Mouse (Mus musculus): ENCODE measurements at regions not wholly inside any gene's neighbourhood (a gene's known extent, or its start where the extent isn't known, plus 50 kb on each side); places are given as distances from the start of the nearest gene placed in this dataset.
A peak's percentile ranks its signal among the peaks of the same experiment; 100 is the strongest.

- ATAC-seq (ENCODE audit: low FRiP score), result no peak
- DNase-seq (ENCODE audit: low spot score, missing footprints), result no peak
- Histone ChIP-seq H3K4me1 (ENCODE audit: control insufficient read depth, insufficient read depth, low read length) (no peaks in the 10 kb centered on the region), H3K4me3 (ENCODE audit: low read depth, low read length) (no peak overlapping the region), H3K4me2 (no peak overlapping the region), H3K27ac (ENCODE audit: low read depth, low read length) (no peak overlapping the region), H3K9ac (ENCODE audit: low read length) (no peak overlapping the region), H3K36me3 (ENCODE audit: control insufficient read depth, insufficient read depth, low read length) (no peaks in the 10 kb centered on the region), H3K27me3 (ENCODE audit: control insufficient read depth, insufficient read depth, low read length) (no peaks in the 10 kb centered on the region), H3K9me3 (ENCODE audit: control insufficient read depth, low read length) (no peaks in the 10 kb centered on the region)
- 73% methylated on average over 2 of the region's 2 CpGs for WGBS
Observed at GRCm38 (mm10) chr9:90791871-90792270, 521.3 kb upstream of the Tbc1d2b start.

GRCm38 (mm10) chr9:90816844-90817243 is 545.4 kb upstream of the Zic4 start:
- no peaks in the 10 kb centered on the region for H3K4me1 ChIP-seq (ENCODE audit: control insufficient read depth, insufficient read depth, low read length)
- no peaks in the 10 kb centered on the region for H3K36me3 ChIP-seq (ENCODE audit: control insufficient read depth, insufficient read depth, low read length)
- no peak overlapping the region for H3K4me3 ChIP-seq (ENCODE audit: low read depth, low read length)
- 77% methylated on average over 4 of the region's 4 CpGs for WGBS
- no peak overlapping the region for H3K27ac ChIP-seq (ENCODE audit: low read depth, low read length)
- no peaks in the 10 kb centered on the region for H3K27me3 ChIP-seq (ENCODE audit: control insufficient read depth, insufficient read depth, low read length)
- ATAC-seq (ENCODE audit: low FRiP score) (no peak), DNase-seq (ENCODE audit: low spot score, missing footprints) (no peak)
- no peak overlapping the region for H3K4me2 ChIP-seq
- H3K9me3 ChIP-seq (ENCODE audit: control insufficient read depth, low read length), result no peaks in the 10 kb centered on the region
- no peak overlapping the region for H3K9ac ChIP-seq (ENCODE audit: low read length)

- no peaks in the 10 kb centered on the region for H3K9me3 ChIP-seq (ENCODE audit: control insufficient read depth, low read length)
- ATAC-seq (ENCODE audit: low FRiP score), result no peak
Observed at GRCm38 (mm10) chr9:90823574-90824280, 538.5 kb upstream of the Zic4 start.

GRCm38 (mm10) chr9:90827474-90827873 is 534.7 kb upstream of the Zic4 start:
- no peaks in the 10 kb centered on the region for H3K9me3 ChIP-seq (ENCODE audit: control insufficient read depth, low read length)
- no peak for DNase-seq (ENCODE audit: low spot score, missing footprints)
- no peaks in the 10 kb centered on the region for H3K36me3 ChIP-seq (ENCODE audit: control insufficient read depth, insufficient read depth, low read length)
- H3K9ac ChIP-seq (ENCODE audit: low read length), result no peak overlapping the region
- no peak for ATAC-seq (ENCODE audit: low FRiP score)
- H3K4me1 ChIP-seq (ENCODE audit: control insufficient read depth, insufficient read depth, low read length), result no peaks in the 10 kb centered on the region
- no peak overlapping the region for H3K27ac ChIP-seq (ENCODE audit: low read depth, low read length)
- no peaks in the 10 kb centered on the region for H3K27me3 ChIP-seq (ENCODE audit: control insufficient read depth, insufficient read depth, low read length)
- WGBS, result 89% methylated on average over 3 of the region's 3 CpGs
- H3K4me2 ChIP-seq, result no peak overlapping the region
- H3K4me3 ChIP-seq (ENCODE audit: low read depth, low read length), result no peak overlapping the region

More at GRCm38 (mm10) chr9:90823574-90824280, 538.5 kb upstream of the Zic4 start:
- no peak for DNase-seq (ENCODE audit: low spot score, missing footprints)
- Histone ChIP-seq H3K4me2 (no peak overlapping the region), H3K27me3 (ENCODE audit: control insufficient read depth, insufficient read depth, low read length) (no peaks in the 10 kb centered on the region), H3K4me1 (ENCODE audit: control insufficient read depth, insufficient read depth, low read length) (no peaks in the 10 kb centered on the region), H3K36me3 (ENCODE audit: control insufficient read depth, insufficient read depth, low read length) (no peaks in the 10 kb centered on the region), H3K27ac (ENCODE audit: low read depth, low read length) (no peak overlapping the region), H3K9ac (ENCODE audit: low read length) (no peak overlapping the region), H3K4me3 (ENCODE audit: low read depth, low read length) (no peak overlapping the region)
- 73% methylated on average over 4 of the region's 4 CpGs for WGBS

- Histone ChIP-seq H3K4me2 (no peak overlapping the region), H3K4me3 (ENCODE audit: low read depth, low read length) (no peak overlapping the region), H3K9me3 (ENCODE audit: control insufficient read depth, low read length) (no peaks in the 10 kb centered on the region), H3K9ac (ENCODE audit: low read length) (no peak overlapping the region), H3K36me3 (ENCODE audit: control insufficient read depth, insufficient read depth, low read length) (no peaks in the 10 kb centered on the region), H3K27me3 (ENCODE audit: control insufficient read depth, insufficient read depth, low read length) (no peaks in the 10 kb centered on the region), H3K4me1 (ENCODE audit: control insufficient read depth, insufficient read depth, low read length) (peaks cover 1% of the 10 kb centered on the region; the same call in 1 of the 2 replicates), H3K27ac (ENCODE audit: low read depth, low read length) (no peak overlapping the region)
- DNase-seq (ENCODE audit: low spot score, missing footprints), result no peak
- no peak for ATAC-seq (ENCODE audit: low FRiP score)
- WGBS, result 51% methylated on average over 5 of the region's 5 CpGs
Observed at GRCm38 (mm10) chr9:90828701-90829100, 533.5 kb upstream of the Zic4 start.

GRCm38 (mm10) chr9:90830704-90831103 is 531.5 kb upstream of the Zic4 start:
- Histone ChIP-seq H3K9me3 (ENCODE audit: control insufficient read depth, low read length) (no peaks in the 10 kb centered on the region), H3K4me3 (ENCODE audit: low read depth, low read length) (no peak overlapping the region), H3K9ac (ENCODE audit: low read length) (no peak overlapping the region), H3K4me1 (ENCODE audit: control insufficient read depth, insufficient read depth, low read length) (peaks cover 6% of the 10 kb centered on the region; the same call in 1 of the 2 replicates), H3K36me3 (ENCODE audit: control insufficient read depth, insufficient read depth, low read length) (no peaks in the 10 kb centered on the region), H3K27ac (ENCODE audit: low read depth, low read length) (no peak overlapping the region), H3K27me3 (ENCODE audit: control insufficient read depth, insufficient read depth, low read length) (no peaks in the 10 kb centered on the region), H3K4me2 (no peak overlapping the region)
- DNase-seq (ENCODE audit: low spot score, missing footprints) (peak; percentile 10), ATAC-seq (ENCODE audit: low FRiP score) (no peak)
- WGBS, result 76% methylated on average over 4 of the region's 4 CpGs

GRCm38 (mm10) chr9:90833743-90834539 is 528.3 kb upstream of the Zic4 start:
- H3K4me2 ChIP-seq, result no peak overlapping the region
- H3K9ac ChIP-seq (ENCODE audit: low read length), result no peak overlapping the region
- H3K27ac ChIP-seq (ENCODE audit: low read depth, low read length), result no peak overlapping the region
- ATAC-seq (ENCODE audit: low FRiP score) (peak; percentile 48; the same call in 1 of the 2 replicates), DNase-seq (ENCODE audit: low spot score, missing footprints) (peak; percentile 80)
- H3K9me3 ChIP-seq (ENCODE audit: control insufficient read depth, low read length), result no peaks in the 10 kb centered on the region
- 10% methylated on average over 3 of the region's 3 CpGs for whole genome bisulfite sequencing
- H3K36me3 ChIP-seq (ENCODE audit: control insufficient read depth, insufficient read depth, low read length), result no peaks in the 10 kb centered on the region
- H3K27me3 ChIP-seq (ENCODE audit: control insufficient read depth, insufficient read depth, low read length), result no peaks in the 10 kb centered on the region
- H3K4me3 ChIP-seq (ENCODE audit: low read depth, low read length), result no peak overlapping the region
- H3K4me1 ChIP-seq (ENCODE audit: control insufficient read depth, insufficient read depth, low read length), result peaks cover 9% of the 10 kb centered on the region; the same call in 1 of the 2 replicates

GRCm38 (mm10) chr9:90838184-90838926 is 523.9 kb upstream of the Zic4 start:
- no peak overlapping the region for H3K27ac ChIP-seq (ENCODE audit: low read depth, low read length)
- WGBS, result 48% methylated on average over 6 of the region's 6 CpGs
- H3K36me3 ChIP-seq (ENCODE audit: control insufficient read depth, insufficient read depth, low read length), result no peaks in the 10 kb centered on the region
- H3K9ac ChIP-seq (ENCODE audit: low read length), result no peak overlapping the region
- peaks cover 9% of the 10 kb centered on the region; the same call in 1 of the 2 replicates for H3K4me1 ChIP-seq (ENCODE audit: control insufficient read depth, insufficient read depth, low read length)
- no peaks in the 10 kb centered on the region for H3K27me3 ChIP-seq (ENCODE audit: control insufficient read depth, insufficient read depth, low read length)
- H3K9me3 ChIP-seq (ENCODE audit: control insufficient read depth, low read length), result no peaks in the 10 kb centered on the region
- DNase-seq (ENCODE audit: low spot score, missing footprints), result peak; percentile 83
- H3K4me3 ChIP-seq (ENCODE audit: low read depth, low read length), result no peak overlapping the region
- no peak overlapping the region for H3K4me2 ChIP-seq
- ATAC-seq (ENCODE audit: low FRiP score), result no peak

GRCm38 (mm10) chr9:90851044-90851443 is 511.2 kb upstream of the Zic4 start:
- Histone ChIP-seq H3K4me3 (ENCODE audit: low read depth, low read length) (no peak overlapping the region), H3K4me2 (no peak overlapping the region), H3K36me3 (ENCODE audit: control insufficient read depth, insufficient read depth, low read length) (no peaks in the 10 kb centered on the region), H3K27me3 (ENCODE audit: control insufficient read depth, insufficient read depth, low read length) (no peaks in the 10 kb centered on the region), H3K9me3 (ENCODE audit: control insufficient read depth, low read length) (no peaks in the 10 kb centered on the region), H3K9ac (ENCODE audit: low read length) (no peak overlapping the region), H3K27ac (ENCODE audit: low read depth, low read length) (no peak overlapping the region), H3K4me1 (ENCODE audit: control insufficient read depth, insufficient read depth, low read length) (no peaks in the 10 kb centered on the region)
- no peak for ATAC-seq (ENCODE audit: low FRiP score)
- WGBS, result 92% methylated on average over 5 of the region's 5 CpGs
- peak; percentile 75 for DNase-seq (ENCODE audit: low spot score, missing footprints)
